Mouse (Mus musculus) ES-E14 (cell line): Measurements from ENCODE around the gene Ddx39b. TPM values are rescaled to one million over a fixed set of nuclear protein-coding genes. Genes with fewer than 3 reads are reported as not detected.
"Not testable (repeated sequence)": the region's sequence is repeated elsewhere in the genome, so short reads cannot be mapped to it uniquely, and the experiment has no call there.

Experiments
- DNase-seq: peaks from one replicate; pipeline ENCODE4 v3.0.0-alpha.2; 2013; ENCODE audit warnings: low read depth, low spot score
- H3K27ac ChIP-seq: 2 replicates; pipeline ENCODE4 v1.5.1; 2012; ENCODE audit warnings: low read depth, mild to moderate bottlenecking, low read length, moderate library complexity, mixed read lengths; ENCODE audit not compliant: poor library complexity, insufficient read depth, severe bottlenecking
- H3K36me3 ChIP-seq: 2 replicates; pipeline ENCODE4 v1.6.1; 2012; ENCODE audit warnings: mild to moderate bottlenecking, low read length, moderate library complexity, mixed read lengths; ENCODE audit not compliant: control insufficient read depth, poor library complexity, insufficient read depth, severe bottlenecking
- H3K4me1 ChIP-seq, 2 experiments: fragments of 150-350 bp in 1 of 2; sonication (generic) in 1 of 2; 2 replicates each; pipeline ENCODE4 v1.6.1; 2012; ENCODE audit warnings: low read length in 2 of 2, mild to moderate bottlenecking in 1 of 2, mixed read lengths in 1 of 2; ENCODE audit not compliant: control insufficient read depth in 2 of 2, insufficient read depth in 2 of 2, poor library complexity in 1 of 2
- H3K4me3 ChIP-seq, 2 experiments: fragments of 150-350 bp in 1 of 2; sonication (generic) in 1 of 2; 2 replicates each; pipeline ENCODE4 v1.5.1; 2012; ENCODE audit warnings: low read length in 2 of 2, low read depth in 1 of 2, mild to moderate bottlenecking in 1 of 2, mixed read lengths in 1 of 2; ENCODE audit not compliant: insufficient read depth in 1 of 2, poor library complexity in 1 of 2, severe bottlenecking in 1 of 2
- H3K9ac ChIP-seq: 2 replicates; pipeline ENCODE4 v1.6.1; 2012; ENCODE audit warnings: low read depth, mild to moderate bottlenecking, low read length, mixed read lengths; ENCODE audit not compliant: poor library complexity, insufficient read depth, severe bottlenecking
- H3K9me3 ChIP-seq: fragments of 150-350 bp; sonication (generic); 2 replicates; pipeline ENCODE4 v1.6.1; 2012; ENCODE audit warnings: low read depth, mild to moderate bottlenecking, low read length; ENCODE audit not compliant: control insufficient read depth, insufficient read depth
- CHD2 ChIP-seq: IDR thresholded peaks from 2 replicates; pipeline ENCODE4 v1.6.1; 2014; ENCODE audit warnings: mild to moderate bottlenecking, low read depth, low read length, inconsistent platforms
- HCFC1 ChIP-seq: IDR thresholded peaks from 2 replicates; pipeline ENCODE4 v1.6.1; 2012; ENCODE audit warnings: low read length, inconsistent platforms, borderline replicate concordance; ENCODE audit not compliant: insufficient read depth
- MAFK ChIP-seq: IDR thresholded peaks from 2 replicates; pipeline ENCODE4 v1.6.1; 2014; ENCODE audit warnings: mild to moderate bottlenecking, low read depth, low read length, inconsistent platforms; ENCODE audit not compliant: insufficient read depth
- ZC3H11A ChIP-seq: IDR thresholded peaks from 2 replicates; pipeline ENCODE4 v1.6.1; 2012; ENCODE audit warnings: low read depth, mild to moderate bottlenecking, inconsistent platforms, low read length, borderline replicate concordance
- ZNF384 ChIP-seq: IDR thresholded peaks from 2 replicates; pipeline ENCODE4 v1.6.1; 2012; ENCODE audit warnings: low read depth, low read length, inconsistent platforms
- in situ Hi-C, 2 experiments: fragments of 600-800 bp; cut with MboI; formaldehyde crosslinking; loops; one replicate each; pipeline ENCODE4 v1.15.1; 2025; ENCODE audit warnings: low sequenced_read_pairs in 2 of 2, inconsistent platforms in 1 of 2; ENCODE audit not compliant: unreplicated experiment in 2 of 2
- total RNA-seq: library from RNA; depleted of rRNA; stranded (reverse); fragments of 300-350 nt; gene quantifications from 2 replicates; pipeline ENCODE4 v1.2.3, GENCODE M21; 2012

Gene Ddx39b
- total RNA-seq, 1 experiment: 316 TPM

DNA sequence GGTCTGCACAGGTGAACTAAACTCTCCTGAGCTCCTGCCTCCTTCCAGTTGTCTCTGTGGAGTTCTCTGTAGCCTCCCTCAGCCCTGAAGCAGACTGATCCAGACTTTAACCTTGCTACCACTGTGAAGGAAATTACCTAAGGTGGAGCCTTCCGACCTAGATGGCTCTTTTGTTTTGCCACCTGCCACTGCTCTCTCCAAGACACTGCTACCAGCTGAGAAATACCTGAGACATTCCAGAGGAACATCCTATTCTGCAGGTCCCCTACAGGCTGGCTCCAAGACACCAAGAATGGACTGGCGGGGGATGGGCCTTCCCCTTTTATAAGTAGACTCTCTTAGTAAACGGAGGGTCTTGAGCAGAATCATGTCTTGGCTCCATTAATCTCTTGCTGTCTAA is 38.7 kb downstream of the Ddx39b start:
- peaks cover 0 to 3% of the 10 kb centered on the region in 2 experiments; a peak in 1 of 4 replicates for H3K4me1 ChIP-seq
- no peak overlapping the region for H3K4me3 ChIP-seq
- in situ Hi-C loops: no loop called here
- no peak overlapping the region for H3K9ac ChIP-seq
- no peaks in the 10 kb centered on the region for H3K36me3 ChIP-seq
- DNase-seq: no peak
- H3K27ac ChIP-seq: no peak overlapping the region
- TF ChIP-seq HCFC1 (no peak), ZNF384 (no peak), ZC3H11A (no peak), CHD2 (no peak)
- H3K9me3 ChIP-seq: no peaks in the 10 kb centered on the region

GRCm38 (mm10) chr17:35285431-35285830 is 43.9 kb downstream of the Ddx39b start:
- Histone ChIP-seq H3K9ac (no peak overlapping the region), H3K36me3 (no peaks in the 10 kb centered on the region), H3K4me3 (no peak overlapping the region), H3K9me3 (no peaks in the 10 kb centered on the region), H3K27ac (no peak overlapping the region), H3K4me1 (peaks cover under 1 to 2% of the 10 kb centered on the region in 2 experiments; a peak in 1 of 4 replicates)
- no peak for DNase-seq
- in situ Hi-C loops: no loop called here
- no peak for TF ChIP-seq HCFC1
- TF ChIP-seq CHD2: no peak
- TF ChIP-seq ZC3H11A: no peak
- no peak for TF ChIP-seq MAFK
- TF ChIP-seq ZNF384: no peak

DNA sequence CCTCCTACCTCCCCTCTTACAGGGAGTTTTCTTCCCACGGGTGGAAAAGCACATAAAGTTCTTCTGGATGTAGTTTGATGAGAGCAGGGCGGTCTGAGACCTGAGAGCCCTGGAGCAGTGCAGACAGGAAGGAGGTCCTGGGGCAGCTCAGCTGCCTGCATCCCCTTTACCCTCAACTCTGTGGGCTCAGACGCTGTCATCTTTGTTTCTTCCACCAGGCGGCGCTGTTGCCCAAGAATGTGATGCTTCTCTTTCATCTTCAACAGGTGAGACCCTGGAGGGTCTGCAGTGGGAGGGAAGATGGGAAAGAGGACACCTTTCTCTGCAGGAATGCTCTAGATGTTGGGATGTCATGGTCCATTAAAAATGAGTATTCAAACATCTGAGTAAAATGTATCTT is 54.2 kb downstream of the Ddx39b start:
- H3K4me3 ChIP-seq, in situ Hi-C loops, H3K4me1 ChIP-seq, H3K9me3 ChIP-seq, H3K9ac ChIP-seq, H3K27ac ChIP-seq, H3K36me3 ChIP-seq: not testable (repeated sequence)
- DNase-seq: peak; percentile 43

GRCm38 (mm10) chr17:35300261-35300945 is 58.9 kb downstream of the Ddx39b start:
- H3K27ac ChIP-seq, H3K9me3 ChIP-seq, H3K4me1 ChIP-seq, in situ Hi-C loops, DNase-seq, H3K4me3 ChIP-seq, H3K36me3 ChIP-seq, H3K9ac ChIP-seq: not testable (repeated sequence)

DNA sequence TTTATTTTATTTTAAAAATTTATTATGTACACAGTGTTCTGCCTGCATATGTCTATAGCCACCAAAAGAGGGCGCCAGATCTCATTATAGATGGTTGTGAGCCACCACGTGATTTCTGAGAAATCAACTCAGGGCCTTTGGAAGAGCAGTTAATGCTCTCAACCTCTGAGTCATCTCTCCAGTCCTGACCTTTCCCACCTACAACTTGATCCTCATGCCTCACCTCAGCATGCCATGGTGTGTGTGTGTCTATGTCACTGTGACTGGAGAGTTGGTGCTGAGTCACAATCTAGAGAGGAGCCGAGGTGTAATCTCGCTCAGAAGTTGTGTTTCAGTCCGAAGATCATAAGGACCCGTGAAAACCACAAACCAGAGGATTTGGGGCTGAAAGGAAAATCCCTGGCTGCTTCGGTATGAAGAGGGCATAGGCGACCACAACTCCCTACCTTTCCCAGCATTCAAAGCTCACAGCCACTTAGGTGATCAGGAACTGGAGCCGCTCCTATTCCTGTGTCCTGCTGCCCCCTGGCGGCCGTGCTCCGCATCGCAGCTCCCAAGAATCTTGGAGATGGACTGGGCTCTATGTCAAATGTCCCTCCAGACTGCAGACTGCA is 60.2 kb downstream of the Ddx39b start:
- DNase-seq: peak; percentile 55
- H3K9me3 ChIP-seq: no peaks in the 10 kb centered on the region
- peak overlapping the region; percentile 11; the same call in 1 of the 2 replicates for H3K9ac ChIP-seq
- H3K4me3 ChIP-seq: peak overlapping the region in 1 of 2 experiments; percentile 23; a peak in 1 of 4 replicates
- in situ Hi-C loops: no loop called here
- 0 out of 2 replicates have a peak overlapping the region, but pooled peaks have one; percentile 7 for H3K27ac ChIP-seq
- H3K36me3 ChIP-seq: no peaks in the 10 kb centered on the region
- H3K4me1 ChIP-seq: peaks cover 0 to 3% of the 10 kb centered on the region in 2 experiments; a peak in 1 of 4 replicates
- TF ChIP-seq CHD2: no peak
- peak; percentile 22; the same call in 1 of the 2 replicates for TF ChIP-seq ZC3H11A
- no peak for TF ChIP-seq HCFC1
